Mouse (Mus musculus) spleen, adult 2 months (tissue): ENCODE measurements around the gene Sema4c.

Experiments
- CTCF ChIP-seq: fragments of 200-500 bp; IDR thresholded peaks from 2 replicates; pipeline ENCODE4 v1.5.1; 2011; ENCODE audit warnings: mild to moderate bottlenecking, inconsistent platforms; ENCODE audit not compliant: insufficient read depth, insufficient read length, insufficient replicate concordance; ENCODE audit errors: extremely low read depth
- POLR2A ChIP-seq: fragments of 200-500 bp; IDR thresholded peaks from 2 replicates; pipeline ENCODE4 v1.6.1; 2011; ENCODE audit warnings: low read depth, low read length, inconsistent platforms

GRCm38 (mm10) chr1:36586288-36586687 lies 28.1 kb upstream of the Sema4c start:
- TF ChIP-seq CTCF = no peak
- TF ChIP-seq POLR2A = no peak
